8 mouse cellular contexts compared by ENCODE assay signal in genomic region chr4:154907833-154908232, GRCm38 (mm10). TPM values are rescaled to one million over a fixed set of nuclear protein-coding genes. Genes with fewer than 3 reads are reported as not detected.
A peak's percentile ranks its signal among the peaks of the same experiment; 100 is the strongest.
DNase-seq lines count a peak whose midpoint lies in the region; ATAC-seq and TF ChIP-seq lines count a peak whose summit lies in the region.

No protein-coding gene starts in this region.

- ATAC-seq in intestine, embryonic 14.5 days (replicated peaks; ENCODE audit: low FRiP score, low TSS enrichment, low read depth): peak; percentile 72
- peak; percentile 53 for ATAC-seq in megakaryocyte, adult 5-6 weeks (ENCODE audit: poor library complexity, severe bottlenecking)

- 44% methylated on average over 17 of the region's 17 CpGs for WGBS in intestine, embryonic 14.5 days

- H3K27me3 ChIP-seq in testis, adult 2 months (ENCODE audit: control insufficient read depth, insufficient read depth, low read length): no peaks in the 10 kb centered on the region
- no peaks in the 10 kb centered on the region for H3K27me3 ChIP-seq in intestine, embryonic 14.5 days (replicated peaks; ENCODE audit: control insufficient read depth, insufficient read depth, low read length)

- H3K9me3 ChIP-seq in intestine, embryonic 14.5 days (ENCODE audit: control insufficient read depth, low read length): no peaks in the 10 kb centered on the region

- 0 out of 2 replicates have a peak overlapping the region, but pooled peaks have one; percentile 8 for H3K4me2 ChIP-seq in intestine, embryonic 14.5 days (ENCODE audit: low read length)

- no peak overlapping the region for H3K27ac ChIP-seq in testis, adult 2 months (ENCODE audit: control insufficient read depth, insufficient read depth, low read depth, low read length)
- 0 out of 2 replicates have a peak overlapping the region, but pooled peaks have one; percentile 47 for H3K27ac ChIP-seq in intestine, embryonic 14.5 days (ENCODE audit: low read depth)

- TF ChIP-seq POLR2A in testis, adult 2 months (IDR thresholded peaks at IDR 0.05; ENCODE audit: control insufficient read depth, low read depth, low read length): no peak

- DNase-seq in testis, postnatal 14 days (ENCODE audit: low spot score): no peak
- peak; percentile 73 to 86 for DNase-seq in cerebellum, postnatal 25 days
- peak; percentile 25 to 48 for DNase-seq in frontal cortex, postnatal 25 days (ENCODE audit: low spot score in 2 of 2)
- peak; percentile 89 for DNase-seq in intestine, embryonic 14.5 days (ENCODE audit: low spot score)
- peak; percentile 59 to 79 for DNase-seq in left cerebral cortex, postnatal 10 days (ENCODE audit: extremely low spot score in 1 of 2, low spot score in 2 of 2)
- peak; percentile 73 for DNase-seq in right cerebral cortex, postnatal 14 days

- peaks cover 4% of the 10 kb centered on the region for H3K4me1 ChIP-seq in testis, adult 2 months (ENCODE audit: control insufficient read depth, insufficient read depth, low read length)
- peaks cover 16% of the 10 kb centered on the region for H3K4me1 ChIP-seq in intestine, embryonic 14.5 days (replicated peaks; ENCODE audit: control insufficient read depth, insufficient read depth, low read length)

- H3K36me3 ChIP-seq in testis, adult 2 months (ENCODE audit: control insufficient read depth, insufficient read depth, low read length): no peaks in the 10 kb centered on the region
- no peaks in the 10 kb centered on the region for H3K36me3 ChIP-seq in intestine, embryonic 14.5 days (ENCODE audit: control insufficient read depth, insufficient read depth, low read length)

- H3K4me3 ChIP-seq in testis, adult 2 months (ENCODE audit: control insufficient read depth, low read depth, low read length): no peak overlapping the region; the same call in 1 of the 2 replicates
- H3K4me3 ChIP-seq in intestine, embryonic 14.5 days (ENCODE audit: low read depth, low read length): no peak overlapping the region

- intact Hi-C loops in left cerebral cortex, postnatal 10 days (cut with DNase I): no loop called here

- TF ChIP-seq CTCF in testis, adult 2 months (IDR thresholded peaks at IDR 0.05; ENCODE audit: control insufficient read depth, insufficient read depth, insufficient replicate concordance, low read depth, low read length): peak; percentile 48; the same call in 1 of the 2 replicates

- H3K9ac ChIP-seq in intestine, embryonic 14.5 days (ENCODE audit: low read length): no peak overlapping the region

RNA-seq across cellular contexts. Expression of gene Fam213b, which starts 8.9 kb away (rescaled TPM):
- 1.6 and 1.7 TPM in 2 replicates for polyA plus RNA-seq in testis, adult 2 months (2012; rRNA removed)
- 37.1 and 39.8 TPM in 2 replicates for polyA plus RNA-seq in intestine, embryonic 14.5 days (2014; fragmentation: Nextera tagmentation; extraction: Ambion mirVana)
- 10 to 100 TPM; 25.5 to 26.0 TPM for total RNA-seq in left cerebral cortex, postnatal 10 days (2021)
- total RNA-seq in megakaryocyte, adult 5-6 weeks (2015): 8.8 and 9.1 TPM in 2 replicates
- total RNA-seq in megakaryocyte, adult 5-6 weeks (2017): 5.5 and 6.6 TPM in 2 replicates

RNA-seq across cellular contexts. Expression of gene Tnfrsf14, which starts 20.5 kb away (rescaled TPM):
- 0.70 and 1.0 TPM in 2 replicates for polyA plus RNA-seq in testis, adult 2 months (2012; rRNA removed)
- polyA plus RNA-seq in intestine, embryonic 14.5 days (2014; fragmentation: Nextera tagmentation; extraction: Ambion mirVana): 1.5 and 1.6 TPM in 2 replicates
- total RNA-seq in left cerebral cortex, postnatal 10 days (2021): under 1 TPM; 0.61 to 0.99 TPM
- total RNA-seq in megakaryocyte, adult 5-6 weeks (2015): 87.1 and 142 TPM in 2 replicates
- 67.2 and 77.3 TPM in 2 replicates for total RNA-seq in megakaryocyte, adult 5-6 weeks (2017)

RNA-seq across cellular contexts. Expression of gene Mmel1, which starts 38.4 kb away (rescaled TPM):
- 111 and 124 TPM in 2 replicates for polyA plus RNA-seq in testis, adult 2 months (2012; rRNA removed)
- not detected in 2 replicates for polyA plus RNA-seq in intestine, embryonic 14.5 days (2014; fragmentation: Nextera tagmentation; extraction: Ambion mirVana)
- total RNA-seq in left cerebral cortex, postnatal 10 days (2021): under 1 TPM; 0.22 to 0.51 TPM
- total RNA-seq in megakaryocyte, adult 5-6 weeks (2015): 0.25 TPM in 1 of 2 replicates, not detected in the other
- total RNA-seq in megakaryocyte, adult 5-6 weeks (2017): not detected in 2 replicates

RNA-seq across cellular contexts. Expression of gene Hes5, which starts 52.9 kb away (rescaled TPM):
- 0.57 and 0.65 TPM in 2 replicates for polyA plus RNA-seq in testis, adult 2 months (2012; rRNA removed)
- 1.8 and 2.3 TPM in 2 replicates for polyA plus RNA-seq in intestine, embryonic 14.5 days (2014; fragmentation: Nextera tagmentation; extraction: Ambion mirVana)
- 10 to 100 TPM; 33.3 to 61.6 TPM for total RNA-seq in left cerebral cortex, postnatal 10 days (2021)
- total RNA-seq in megakaryocyte, adult 5-6 weeks (2015): 0.25 and 0.27 TPM in 2 replicates
- not detected in 2 replicates for total RNA-seq in megakaryocyte, adult 5-6 weeks (2017)

RNA-seq across cellular contexts. Expression of gene Pank4, which starts 56.1 kb away (rescaled TPM):
- 16.7 TPM in 2 replicates for polyA plus RNA-seq in testis, adult 2 months (2012; rRNA removed)
- 45.4 and 46.7 TPM in 2 replicates for polyA plus RNA-seq in intestine, embryonic 14.5 days (2014; fragmentation: Nextera tagmentation; extraction: Ambion mirVana)
- total RNA-seq in left cerebral cortex, postnatal 10 days (2021): 10 to 100 TPM; 30.6 to 31.9 TPM
- 28.8 and 36.1 TPM in 2 replicates for total RNA-seq in megakaryocyte, adult 5-6 weeks (2015)
- 19.1 and 27.0 TPM in 2 replicates for total RNA-seq in megakaryocyte, adult 5-6 weeks (2017)

Comparison
In these comparisons a context has a peak if more than half of its experiments do, and no peak if none do; other contexts are left out.
1. RNA of gene Tnfrsf14, which starts 20.5 kb away (total RNA-seq): 67.2 to 142 TPM in megakaryocyte, adult 5-6 weeks; 0.61 to 0.99 TPM in left cerebral cortex, postnatal 10 days; every median in the first group is over 10 times any median in the second.